Mouse (Mus musculus) cortical plate, adult 2 months (tissue): ENCODE measurements around the gene Fbxo3.
"Not testable (repeated sequence)": the region's sequence is repeated elsewhere in the genome, so short reads cannot be mapped to it uniquely, and the experiment has no call there.

Source experiments
- CTCF ChIP-seq: fragments of 200-500 bp; IDR thresholded peaks from 2 replicates; pipeline ENCODE4 v1.5.1; 2011; ENCODE audit warnings: mild to moderate bottlenecking, control low read depth, low read length; ENCODE audit not compliant: insufficient read depth; ENCODE audit errors: extremely low read depth
- POLR2A ChIP-seq: fragments of 200-500 bp; IDR thresholded peaks from 2 replicates; pipeline ENCODE4 v1.6.1; 2011; ENCODE audit warnings: mild to moderate bottlenecking, low read length, control low read depth; ENCODE audit not compliant: insufficient read depth; ENCODE audit errors: extremely low read depth

- TF ChIP-seq CTCF, POLR2A: not testable (repeated sequence)
These were observed 69.9 kb downstream of the Fbxo3 start for GRCm38 (mm10) chr2:104097396-104097795.
